Mouse (Mus musculus) heart, embryonic 16.5 days (tissue): ENCODE results near the gene Kremen2. TPM values are rescaled to one million over a fixed set of nuclear protein-coding genes. Genes with fewer than 3 reads are reported as not detected.

ENCODE experiments used
- ATAC-seq: fragments of 200-750 bp; cut with Nextera tagmentation; replicated peaks from 2 replicates; pipeline ENCODE4 v1.8.0; 2017; ENCODE audit warnings: moderate number of reproducible peaks; ENCODE audit not compliant: insufficient read depth, low FRiP score; ENCODE audit errors: extremely low read depth
- H3K27ac ChIP-seq: fragments of 300-500 bp; sonication (generic); 2 replicates; pipeline ENCODE4 v1.5.1; 2014; ENCODE audit warnings: mild to moderate bottlenecking, low read length, control low read depth, moderate library complexity
- H3K27me3 ChIP-seq: fragments of 300-500 bp; sonication (generic); 2 replicates; pipeline ENCODE4 v1.6.1; 2014; ENCODE audit warnings: low read length, mixed read lengths; ENCODE audit not compliant: control insufficient read depth, insufficient read depth
- H3K36me3 ChIP-seq: fragments of 300-500 bp; sonication (generic); 2 replicates; pipeline ENCODE4 v1.6.1; 2014; ENCODE audit not compliant: control insufficient read depth, insufficient read depth
- H3K4me1 ChIP-seq: fragments of 300-500 bp; sonication (generic); 2 replicates; pipeline ENCODE4 v1.6.1; 2014; ENCODE audit warnings: low read length, mixed read lengths; ENCODE audit not compliant: control insufficient read depth, insufficient read depth
- H3K4me2 ChIP-seq: fragments of 300-500 bp; sonication (generic); 2 replicates; pipeline ENCODE4 v1.6.1; 2014; ENCODE audit warnings: low read depth, mild to moderate bottlenecking, control low read depth, low read length
- H3K4me3 ChIP-seq: fragments of 300-500 bp; sonication (generic); 2 replicates; pipeline ENCODE4 v1.5.1; 2014; ENCODE audit warnings: mild to moderate bottlenecking, control low read depth, low read length
- H3K9ac ChIP-seq: fragments of 300-500 bp; sonication (generic); 2 replicates; pipeline ENCODE4 v1.6.1; 2014; ENCODE audit warnings: low read length, control low read depth
- H3K9me3 ChIP-seq: fragments of 300-500 bp; sonication (generic); replicated peaks from 2 replicates; pipeline ENCODE4 v1.6.1; 2016; ENCODE audit warnings: low read length; ENCODE audit not compliant: control insufficient read depth
- WGBS: fragments of 180-500 bp; shearing (Covaris S2); extraction: QIAGEN DNeasy Blood & Tissue Kit; methylation state at CpG from one replicate; pipeline ENCODE4 v1.1.7; 2014; 5-methylcytosine and 5-hydroxymethylcytosine counted together
- polyA plus RNA-seq: library from polyadenylated mRNA; unstranded; fragments of >200 nt; fragmentation: Nextera tagmentation; extraction: Ambion mirVana; gene quantifications from 2 replicates; pipeline ENCODE4 v1.2.1, GENCODE M21; 2015

Gene Kremen2
- polyA plus RNA-seq, 1 experiment from 2014 or later: 3.7 TPM

- Histone ChIP-seq H3K4me3 (peak overlapping the region; percentile 81), H3K27ac (no peak overlapping the region), H3K4me2 (peak overlapping the region; percentile 84), H3K9ac (peak overlapping the region; percentile 92), H3K27me3 (no peaks in the 10 kb centered on the region), H3K4me1 (peaks cover 7% of the 10 kb centered on the region), H3K9me3 (no peaks in the 10 kb centered on the region), H3K36me3 (no peaks in the 10 kb centered on the region)
- whole genome bisulfite sequencing: 20% methylated on average over 2 of the region's 2 CpGs
- no peak for ATAC-seq
Measured at GRCm38 (mm10) chr17:23770493-23770892, 24.9 kb upstream of the Kremen2 start.

- H3K27ac ChIP-seq: no peak overlapping the region
- H3K4me2 ChIP-seq: no peak overlapping the region
- no peak overlapping the region for H3K9ac ChIP-seq
- H3K4me3 ChIP-seq: no peak overlapping the region
- H3K36me3 ChIP-seq: peaks cover 31% of the 10 kb centered on the region
- no peak for ATAC-seq
- 91% methylated on average over 11 of the region's 11 CpGs for WGBS
- H3K4me1 ChIP-seq: no peaks in the 10 kb centered on the region
- no peaks in the 10 kb centered on the region for H3K9me3 ChIP-seq
- no peaks in the 10 kb centered on the region for H3K27me3 ChIP-seq
Measured at GRCm38 (mm10) chr17:23762976-23763375, 17.3 kb upstream of the Kremen2 start.

- WGBS: 94% methylated on average over 3 of the region's 3 CpGs
- no peak overlapping the region for H3K4me2 ChIP-seq
- no peak for ATAC-seq
- no peak overlapping the region for H3K9ac ChIP-seq
- H3K27me3 ChIP-seq: no peaks in the 10 kb centered on the region
- H3K4me1 ChIP-seq: no peaks in the 10 kb centered on the region
- H3K9me3 ChIP-seq: no peaks in the 10 kb centered on the region
- no peak overlapping the region for H3K27ac ChIP-seq
- H3K36me3 ChIP-seq: peaks cover 42% of the 10 kb centered on the region
- no peak overlapping the region for H3K4me3 ChIP-seq
Measured at GRCm38 (mm10) chr17:23761155-23761554, 15.5 kb upstream of the Kremen2 start.

GRCm38 (mm10) chr17:23760231-23760630 lies 14.6 kb upstream of the Kremen2 start:
- 88% methylated on average over 9 of the region's 9 CpGs for WGBS
- H3K36me3 ChIP-seq: peaks cover 50% of the 10 kb centered on the region
- H3K4me3 ChIP-seq: no peak overlapping the region
- H3K27ac ChIP-seq: no peak overlapping the region
- H3K9me3 ChIP-seq: no peaks in the 10 kb centered on the region
- no peak for ATAC-seq
- H3K4me2 ChIP-seq: no peak overlapping the region
- H3K4me1 ChIP-seq: no peaks in the 10 kb centered on the region
- no peak overlapping the region for H3K9ac ChIP-seq
- H3K27me3 ChIP-seq: no peaks in the 10 kb centered on the region

- no peaks in the 10 kb centered on the region for H3K27me3 ChIP-seq
- ATAC-seq: no peak
- 87% methylated on average over 8 of the region's 8 CpGs for WGBS
- peaks cover 52% of the 10 kb centered on the region for H3K36me3 ChIP-seq
- H3K27ac ChIP-seq: no peak overlapping the region
- H3K4me2 ChIP-seq: no peak overlapping the region
- H3K9me3 ChIP-seq: no peaks in the 10 kb centered on the region
- no peaks in the 10 kb centered on the region for H3K4me1 ChIP-seq
- H3K9ac ChIP-seq: no peak overlapping the region
- no peak overlapping the region for H3K4me3 ChIP-seq
Measured at GRCm38 (mm10) chr17:23758801-23759200, 13.2 kb upstream of the Kremen2 start.

- WGBS: 93% methylated on average over 9 of the region's 9 CpGs
Measured at GRCm38 (mm10) chr17:23757581-23757980, 11.9 kb upstream of the Kremen2 start.

GRCm38 (mm10) chr17:23755689-23756088 lies 10.1 kb upstream of the Kremen2 start:
- ATAC-seq: no peak
- no peak overlapping the region for H3K4me2 ChIP-seq
- whole genome bisulfite sequencing: 88% methylated on average over 13 of the region's 13 CpGs
- no peak overlapping the region for H3K4me3 ChIP-seq
- peak overlapping the region; percentile 60; the same call in 1 of the 2 replicates for H3K27ac ChIP-seq
- no peak overlapping the region for H3K9ac ChIP-seq
- H3K9me3 ChIP-seq: no peaks in the 10 kb centered on the region
- H3K27me3 ChIP-seq: no peaks in the 10 kb centered on the region
- H3K4me1 ChIP-seq: no peaks in the 10 kb centered on the region
- H3K36me3 ChIP-seq: peaks cover 54% of the 10 kb centered on the region

More at GRCm38 (mm10) chr17:23757581-23757980, 11.9 kb upstream of the Kremen2 start:
- no peak overlapping the region for H3K9ac ChIP-seq
- no peak overlapping the region for H3K4me3 ChIP-seq
- no peaks in the 10 kb centered on the region for H3K9me3 ChIP-seq
- no peak overlapping the region for H3K4me2 ChIP-seq
- no peak overlapping the region for H3K27ac ChIP-seq
- H3K36me3 ChIP-seq: peaks cover 61% of the 10 kb centered on the region
- no peak for ATAC-seq
- no peaks in the 10 kb centered on the region for H3K27me3 ChIP-seq
- H3K4me1 ChIP-seq: no peaks in the 10 kb centered on the region

GRCm38 (mm10) chr17:23749400-23750191 lies 4.0 kb upstream of the Kremen2 start:
- peaks cover 13% of the 10 kb centered on the region for H3K4me1 ChIP-seq
- WGBS: 74% methylated on average over 11 of the region's 11 CpGs
- peak overlapping the region; percentile 49; the same call in 1 of the 2 replicates for H3K9ac ChIP-seq
- H3K27ac ChIP-seq: no peak overlapping the region
- peak overlapping the region; percentile 38 for H3K4me3 ChIP-seq
- H3K4me2 ChIP-seq: peak overlapping the region; percentile 59
- no peaks in the 10 kb centered on the region for H3K9me3 ChIP-seq
- ATAC-seq: no peak
- H3K36me3 ChIP-seq: peaks cover 14% of the 10 kb centered on the region
- H3K27me3 ChIP-seq: peaks cover 30% of the 10 kb centered on the region

- ATAC-seq: 0 out of 2 replicates have a peak, but pooled peaks have one; percentile 32
- peaks cover 37% of the 10 kb centered on the region for H3K27me3 ChIP-seq
- peak overlapping the region; percentile 49; the same call in 1 of the 2 replicates for H3K9ac ChIP-seq
- no peaks in the 10 kb centered on the region for H3K9me3 ChIP-seq
- H3K36me3 ChIP-seq: peaks cover 11% of the 10 kb centered on the region
- 27% methylated on average over 10 of the region's 10 CpGs for WGBS
- H3K4me2 ChIP-seq: peak overlapping the region; percentile 59
- no peak overlapping the region for H3K27ac ChIP-seq
- peak overlapping the region; percentile 38 for H3K4me3 ChIP-seq
- H3K4me1 ChIP-seq: peaks cover 13% of the 10 kb centered on the region
Measured at GRCm38 (mm10) chr17:23748631-23749391, 3.2 kb upstream of the Kremen2 start.
